Mouse (Mus musculus) retina, postnatal 7 days (tissue): Measurements from ENCODE around the gene Nckap5l.
"Not testable (repeated sequence)": the region's sequence is repeated elsewhere in the genome, so short reads cannot be mapped to it uniquely, and the experiment has no call there.

Experiments used
- DNase-seq: peaks from one replicate; pipeline ENCODE4 v3.0.0-alpha.2; 2012; ENCODE audit warnings: low read depth, low spot score

Gene Nckap5l

DNA sequence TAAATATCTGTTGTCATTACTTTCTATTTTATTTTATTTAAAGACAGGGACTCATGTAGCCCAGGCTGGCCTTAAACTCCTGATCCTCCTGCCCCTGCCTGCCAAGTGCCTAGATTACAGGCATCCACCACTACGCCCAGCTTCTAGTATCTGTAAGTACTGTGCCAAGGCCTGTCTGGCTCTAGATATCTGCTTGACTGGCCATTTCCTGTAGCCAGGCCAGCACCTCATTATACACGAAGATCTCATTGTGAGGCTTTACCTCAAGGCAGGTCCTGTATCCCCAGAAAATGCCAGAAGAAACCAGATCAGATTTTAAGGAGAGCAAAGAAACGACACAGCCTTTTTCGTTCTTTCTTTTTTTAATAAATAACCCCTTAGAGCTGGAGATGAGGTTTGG lies 12.2 kb upstream of the Nckap5l start:
- DNase-seq = no peak

DNA sequence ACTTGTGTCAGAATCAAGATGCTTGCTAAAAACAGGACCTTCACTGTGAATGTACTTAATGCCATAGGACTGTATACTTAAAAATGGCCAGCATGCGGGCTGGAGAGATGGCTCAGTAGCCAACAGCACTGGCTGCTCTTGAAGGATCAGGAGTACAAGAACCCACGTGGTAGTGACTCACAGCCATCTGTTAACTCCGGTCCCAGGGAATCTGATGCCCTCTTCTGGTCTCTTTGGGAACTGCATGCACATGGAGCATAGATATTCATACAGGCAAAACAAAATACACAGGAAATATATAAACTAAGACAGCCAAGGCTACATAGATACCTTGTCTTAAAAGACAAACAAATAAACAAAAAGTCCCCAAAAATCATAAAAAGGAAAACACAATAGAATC lies 11.5 kb upstream of the Nckap5l start:
- DNase-seq = peak; percentile 71

DNA sequence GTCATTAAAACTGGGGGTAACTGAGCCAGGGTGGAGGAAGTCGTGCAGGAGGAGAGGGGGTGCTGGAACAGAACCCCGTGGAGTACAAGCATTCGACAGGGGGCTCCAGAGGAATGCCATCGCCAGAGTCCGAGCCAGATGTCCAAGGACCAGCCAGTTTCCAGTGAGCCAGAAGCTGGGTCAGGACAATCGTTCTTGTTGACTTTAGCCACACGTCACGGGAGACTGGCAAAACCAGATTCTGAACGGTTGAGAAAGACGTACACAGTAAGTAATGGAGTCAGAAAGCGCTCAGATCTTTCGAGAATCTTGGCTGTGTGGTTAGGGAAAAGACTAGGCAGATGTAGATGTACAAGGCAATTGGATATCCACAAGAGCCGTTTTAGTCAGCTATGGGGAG lies 5.6 kb upstream of the Nckap5l start:
- no peak for DNase-seq

DNA sequence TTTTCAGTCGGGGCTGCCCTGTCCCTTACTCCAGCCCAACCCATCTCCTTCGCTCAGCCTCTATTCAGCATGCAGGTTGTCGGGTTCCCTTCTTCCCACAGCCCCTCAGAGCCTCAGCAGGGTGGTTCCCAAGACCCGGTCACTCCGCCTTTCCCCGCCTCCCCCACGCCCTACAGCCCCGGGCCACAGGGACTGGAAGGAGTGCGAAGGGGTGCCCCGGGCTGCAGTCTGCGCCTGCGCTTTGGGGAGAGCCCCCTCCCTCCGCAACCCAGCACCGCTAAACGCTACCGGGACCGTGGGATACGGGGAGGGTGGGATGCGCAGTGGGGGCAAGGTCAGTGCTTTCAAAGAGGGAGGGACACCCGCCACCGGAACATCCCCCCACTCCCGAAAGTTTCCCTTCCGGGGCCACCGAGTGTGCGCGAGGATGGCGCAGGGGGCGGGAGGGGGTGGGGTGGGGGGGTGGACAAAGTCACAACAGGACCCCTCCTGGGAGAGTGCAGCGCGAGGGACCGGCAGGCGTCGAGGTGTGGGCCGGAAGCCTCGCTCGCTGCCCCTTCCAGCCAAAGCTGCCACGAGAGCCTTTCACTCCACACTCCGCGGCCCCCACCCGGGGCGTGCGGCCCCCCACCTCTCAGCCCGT lies 464 bp downstream of the Nckap5l start:
- DNase-seq = no peak

DNA sequence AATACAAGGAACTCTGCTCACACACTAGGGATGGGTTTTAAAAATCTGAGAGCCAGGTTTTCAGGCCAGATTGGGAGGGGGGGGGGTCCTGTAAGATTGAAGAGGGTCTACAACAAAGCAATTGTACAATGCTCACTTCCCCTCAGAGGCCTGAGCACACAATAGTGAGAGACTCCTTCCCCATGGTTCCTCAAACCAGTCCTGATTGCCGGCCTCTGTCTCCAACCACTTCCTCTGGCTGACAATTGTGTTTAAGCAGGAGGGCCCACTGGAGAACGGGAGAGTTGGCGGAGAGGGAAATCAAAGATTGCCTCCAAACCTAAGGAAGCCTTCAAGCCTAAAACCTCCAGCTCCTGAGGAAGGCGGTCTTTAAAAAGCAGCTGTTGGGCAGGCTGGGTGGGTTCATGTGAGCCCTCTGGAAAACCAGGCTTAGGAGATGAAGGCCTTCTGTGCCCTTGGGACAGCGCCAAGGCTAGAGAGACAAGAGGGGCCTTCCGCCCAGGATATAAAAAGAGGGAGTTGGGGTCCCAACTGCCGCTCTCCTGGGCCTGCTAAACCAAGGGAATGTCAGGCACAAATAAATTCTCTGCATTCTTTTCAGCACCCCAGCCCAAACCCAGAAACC lies 1.1 kb downstream of the Nckap5l start:
- no peak for DNase-seq

DNA sequence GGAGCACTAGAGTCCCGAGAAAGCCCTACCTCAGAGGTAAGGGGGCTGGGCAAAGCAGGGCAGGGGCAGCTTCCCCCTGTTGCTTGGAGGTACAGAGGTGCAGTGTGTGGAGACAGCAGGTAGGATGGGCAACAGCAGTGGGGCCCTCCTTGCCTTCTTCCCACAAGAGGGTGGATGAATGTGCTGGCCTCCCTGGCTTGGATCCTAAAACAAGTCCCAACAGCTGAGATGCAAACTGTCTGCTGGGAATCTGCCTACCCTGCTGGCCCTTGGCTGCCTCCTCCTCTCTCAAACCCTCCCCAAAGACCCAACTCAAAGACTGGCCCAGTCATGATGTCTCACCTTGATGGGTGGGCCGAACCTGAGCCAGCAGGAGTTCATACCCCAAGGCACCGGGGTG lies 2.1 kb downstream of the Nckap5l start:
- no peak for DNase-seq

DNA sequence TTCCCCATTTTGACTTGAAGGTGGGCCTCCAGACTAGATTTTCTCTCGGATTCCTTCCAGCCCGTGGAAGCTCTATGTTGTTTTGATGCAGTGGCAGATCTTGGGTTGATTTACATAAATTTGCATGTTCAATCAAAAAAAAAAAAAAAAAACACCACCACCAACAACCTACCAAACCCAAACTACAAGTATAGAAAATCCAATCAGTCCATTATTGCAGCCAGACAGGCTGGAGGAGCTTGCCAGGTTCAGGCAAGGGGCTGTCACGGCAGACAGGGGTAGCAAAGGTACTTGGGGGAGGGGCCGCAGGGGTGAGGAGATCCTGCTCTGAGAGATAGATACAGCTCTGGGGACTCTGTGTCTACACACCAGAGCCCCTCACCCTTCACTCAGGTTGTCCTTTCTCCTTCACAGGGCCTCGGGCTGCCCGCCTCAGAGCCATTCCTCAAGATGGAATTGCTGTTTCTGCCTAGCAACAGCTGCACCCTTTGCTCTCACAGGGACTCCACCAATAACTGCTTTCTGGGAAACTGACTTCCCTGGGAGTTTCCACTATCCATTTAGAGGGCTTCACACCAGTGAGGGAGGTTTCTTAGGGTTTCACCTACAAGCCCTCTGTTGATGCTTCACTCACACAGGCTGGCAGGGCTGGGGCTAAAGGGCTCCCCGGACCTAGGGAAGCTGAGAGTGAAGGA lies 2.8 kb downstream of the Nckap5l start:
- no peak for DNase-seq

DNA sequence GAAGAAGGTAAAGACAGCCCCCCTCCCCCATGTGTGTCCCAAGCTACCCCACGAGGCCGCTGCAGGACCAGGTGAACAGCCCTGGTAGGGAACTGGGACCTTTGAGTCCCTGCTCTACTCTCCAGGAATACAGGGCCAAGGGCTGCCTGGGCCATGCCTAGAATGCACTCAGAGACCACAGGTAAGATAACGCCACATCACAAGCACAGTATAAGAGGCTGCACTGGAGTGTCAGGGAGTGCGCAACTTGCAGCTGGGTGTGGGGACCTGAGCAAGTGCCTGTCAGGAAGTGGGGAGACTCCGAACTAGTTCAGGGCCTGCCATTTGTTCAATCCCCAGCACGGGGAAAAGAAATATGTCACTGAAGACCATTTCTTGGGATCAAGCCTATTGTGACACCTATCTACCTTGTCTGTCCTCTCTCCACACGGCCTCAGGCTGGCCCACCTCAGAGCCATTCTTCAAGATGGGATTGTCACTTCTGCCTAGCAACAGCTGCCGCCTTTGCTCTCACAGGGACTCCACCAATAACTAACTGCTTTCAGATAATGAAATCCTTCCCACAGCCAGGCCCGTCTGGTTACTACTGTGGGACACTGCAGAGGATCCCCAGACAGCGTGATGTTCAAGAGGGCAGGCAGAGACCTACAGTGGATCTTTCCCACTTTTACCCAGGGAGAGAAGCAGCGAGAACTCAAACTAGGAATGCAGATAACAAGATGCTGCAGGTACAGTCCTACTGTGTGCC lies 4.2 kb downstream of the Nckap5l start:
- DNase-seq = no peak

DNA sequence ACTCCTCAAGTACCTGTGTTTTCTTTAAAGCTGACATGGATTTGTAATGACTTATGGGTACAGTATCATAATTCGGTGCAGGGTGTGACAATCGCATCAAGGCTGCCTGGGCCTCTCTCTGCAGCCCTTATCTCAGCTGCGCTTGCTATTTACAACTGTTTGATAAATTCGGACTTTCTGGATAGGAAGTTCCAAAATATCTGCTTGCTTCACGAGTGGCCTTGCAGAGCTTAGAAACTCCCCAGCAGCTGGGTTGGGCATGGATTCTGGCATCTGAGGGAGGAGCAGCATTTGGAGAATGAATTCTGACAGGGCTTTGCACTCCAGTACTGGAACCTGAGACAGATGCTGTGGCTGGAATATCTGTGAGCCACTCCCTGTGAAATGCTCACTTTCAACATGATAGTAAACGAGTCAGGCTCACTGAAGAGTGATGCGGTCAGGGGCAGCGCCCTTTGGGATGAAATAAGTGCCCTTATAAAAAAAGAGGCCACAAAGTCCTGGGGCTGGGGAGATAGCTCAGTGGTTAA lies 7.7 kb downstream of the Nckap5l start:
- no peak for DNase-seq

DNA sequence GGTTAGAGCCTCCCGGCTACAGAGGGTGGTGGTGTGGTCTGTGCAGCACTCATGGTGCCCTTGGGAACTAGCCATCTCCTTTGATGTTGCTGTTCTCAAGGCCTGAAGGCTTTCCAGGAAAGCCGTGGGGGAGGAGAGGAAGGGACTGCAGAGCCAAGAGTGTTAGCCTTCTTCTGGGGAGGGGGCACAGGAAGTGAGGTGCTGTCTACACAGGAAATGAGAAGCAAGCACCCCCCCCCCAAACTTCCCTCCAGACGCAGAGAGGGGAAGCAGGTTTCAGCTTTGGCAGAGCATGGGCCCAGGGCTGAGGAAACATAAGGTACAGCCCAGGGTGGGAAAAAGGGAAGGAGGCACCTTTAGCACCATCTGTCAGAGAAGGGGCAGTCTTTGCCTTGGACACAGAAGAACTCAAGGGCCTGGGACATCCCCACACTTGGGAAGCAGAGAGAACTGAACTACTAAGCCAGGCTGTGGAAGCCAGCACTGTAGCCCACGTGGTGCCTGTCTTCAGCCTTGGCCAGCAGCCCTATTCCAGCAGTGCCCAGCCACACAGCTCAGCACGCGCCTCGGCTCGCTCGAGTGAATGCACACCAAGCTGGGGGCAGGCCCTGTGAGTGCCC lies 8.3 kb downstream of the Nckap5l start:
- no peak for DNase-seq

DNA sequence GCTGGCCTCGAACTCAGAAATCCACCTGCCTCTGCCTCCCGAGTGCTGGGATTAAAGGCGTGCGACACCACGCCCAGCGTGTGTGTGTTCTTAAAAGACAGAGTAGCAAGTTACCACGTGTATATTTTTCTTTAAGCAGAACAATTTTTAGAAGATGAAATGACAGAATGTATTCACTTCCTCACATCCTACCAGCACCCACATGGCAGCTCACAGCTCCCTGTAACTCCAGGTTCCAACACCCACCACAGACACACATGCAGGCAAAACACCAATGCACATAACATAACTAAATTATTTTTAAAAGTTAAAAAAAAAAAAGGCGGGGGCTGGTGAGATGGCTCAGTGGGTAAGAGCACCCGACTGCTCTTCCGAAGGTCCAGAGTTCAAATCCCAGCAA lies 11.4 kb downstream of the Nckap5l start:
- not testable (repeated sequence) for DNase-seq

DNA sequence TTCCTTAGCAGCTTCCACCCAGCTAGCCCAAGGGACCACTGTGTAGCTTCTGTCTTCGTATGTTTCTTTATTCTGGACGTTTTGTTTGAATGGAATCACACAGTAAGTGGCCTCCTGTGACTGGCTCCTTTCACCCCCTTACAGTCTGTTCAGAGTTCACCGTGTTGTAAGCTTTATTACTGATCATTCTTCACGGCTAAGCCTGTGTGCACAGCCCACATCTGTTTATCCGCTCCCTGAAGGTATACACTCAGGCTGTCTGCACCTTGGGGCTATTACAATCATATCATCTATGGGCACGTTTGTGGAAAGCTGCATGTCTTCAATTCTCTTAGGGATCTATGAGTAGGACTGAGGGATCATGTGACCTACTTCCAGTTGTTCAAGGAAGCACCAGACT lies 12.0 kb downstream of the Nckap5l start:
- DNase-seq = no peak

DNA sequence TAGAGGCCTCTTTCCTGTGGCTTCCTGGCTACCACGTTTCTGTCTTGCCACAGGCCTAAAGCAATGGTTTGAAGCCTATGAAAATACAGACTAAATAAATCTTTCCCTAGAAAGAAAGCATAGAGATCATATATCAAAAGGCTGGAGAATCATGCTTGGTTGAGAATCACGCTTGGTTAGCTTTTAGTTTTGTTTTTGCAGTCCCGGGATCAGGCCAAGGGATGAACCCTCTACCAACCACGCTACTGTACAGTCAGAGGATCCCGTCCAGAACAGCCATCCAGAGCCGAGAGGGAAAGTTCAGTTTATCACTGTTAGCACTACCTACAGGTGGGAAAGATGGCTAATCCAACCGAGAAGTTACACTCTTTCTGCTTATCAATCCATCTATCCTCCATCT lies 15.2 kb downstream of the Nckap5l start:
- DNase-seq = no peak

DNA sequence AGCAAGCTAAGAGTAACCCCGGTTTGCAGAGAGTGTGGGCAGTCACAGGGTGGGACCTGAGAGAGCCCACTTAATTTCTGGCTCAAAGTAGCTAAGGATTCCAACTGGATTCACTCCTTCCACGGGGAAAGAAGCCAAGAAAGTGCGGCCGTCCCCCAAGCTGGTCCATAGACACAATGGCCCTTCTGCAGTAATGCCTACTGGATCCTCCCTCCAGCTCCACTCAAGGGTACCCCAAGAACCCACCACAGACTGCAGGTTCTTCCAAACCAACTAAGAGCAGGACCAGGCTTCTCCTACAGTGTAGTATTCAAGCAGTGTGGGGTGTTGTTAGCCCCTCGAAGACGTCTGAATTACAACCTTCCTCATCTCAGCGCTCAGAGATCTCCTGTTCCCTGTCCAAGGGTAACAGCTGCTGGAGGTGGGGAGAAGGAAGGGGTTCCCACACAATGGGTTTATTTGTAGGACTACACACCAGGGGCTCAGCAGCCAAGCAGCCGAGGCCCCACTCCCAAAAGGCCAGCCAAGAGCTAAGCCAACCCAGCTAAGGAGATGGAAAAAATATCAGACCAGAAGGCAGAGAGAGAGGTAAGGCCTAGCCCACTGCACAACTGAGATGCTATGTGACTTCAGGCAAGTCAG lies 16.6 kb downstream of the Nckap5l start:
- no peak for DNase-seq

DNA sequence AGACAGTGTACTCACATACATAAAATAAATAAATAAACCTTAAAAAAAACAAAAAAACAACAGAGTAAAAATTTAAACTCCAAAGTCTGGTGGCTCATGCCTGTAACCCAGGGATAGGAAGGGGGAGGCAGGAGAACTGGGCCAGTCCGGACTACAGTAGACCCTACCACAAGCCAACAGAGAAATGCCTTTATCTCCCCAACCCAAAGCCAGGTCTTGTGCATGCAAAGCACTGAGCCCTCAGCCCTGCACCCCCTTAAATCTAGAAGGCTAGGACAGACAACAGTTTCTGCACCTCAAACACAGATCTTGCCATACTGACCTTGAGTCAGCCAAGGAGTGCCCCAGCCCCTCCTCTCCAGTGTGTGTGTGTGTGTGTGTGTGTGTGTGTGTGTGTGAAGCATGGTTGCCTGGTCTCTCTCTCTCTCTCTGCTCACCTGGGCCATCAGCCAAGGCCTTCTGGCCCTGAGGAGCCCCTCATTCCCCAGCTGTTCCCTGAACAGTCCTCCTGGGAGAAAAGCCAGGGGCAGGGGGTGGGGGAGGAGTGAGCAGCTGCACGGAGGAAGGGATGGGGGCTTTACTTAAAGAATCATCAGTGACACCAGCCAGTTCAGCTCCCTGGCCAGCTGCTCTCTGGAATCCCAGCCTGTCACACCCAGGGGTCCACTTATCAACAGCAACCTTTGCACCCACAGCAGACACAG lies 17.3 kb downstream of the Nckap5l start:
- no peak for DNase-seq

DNA sequence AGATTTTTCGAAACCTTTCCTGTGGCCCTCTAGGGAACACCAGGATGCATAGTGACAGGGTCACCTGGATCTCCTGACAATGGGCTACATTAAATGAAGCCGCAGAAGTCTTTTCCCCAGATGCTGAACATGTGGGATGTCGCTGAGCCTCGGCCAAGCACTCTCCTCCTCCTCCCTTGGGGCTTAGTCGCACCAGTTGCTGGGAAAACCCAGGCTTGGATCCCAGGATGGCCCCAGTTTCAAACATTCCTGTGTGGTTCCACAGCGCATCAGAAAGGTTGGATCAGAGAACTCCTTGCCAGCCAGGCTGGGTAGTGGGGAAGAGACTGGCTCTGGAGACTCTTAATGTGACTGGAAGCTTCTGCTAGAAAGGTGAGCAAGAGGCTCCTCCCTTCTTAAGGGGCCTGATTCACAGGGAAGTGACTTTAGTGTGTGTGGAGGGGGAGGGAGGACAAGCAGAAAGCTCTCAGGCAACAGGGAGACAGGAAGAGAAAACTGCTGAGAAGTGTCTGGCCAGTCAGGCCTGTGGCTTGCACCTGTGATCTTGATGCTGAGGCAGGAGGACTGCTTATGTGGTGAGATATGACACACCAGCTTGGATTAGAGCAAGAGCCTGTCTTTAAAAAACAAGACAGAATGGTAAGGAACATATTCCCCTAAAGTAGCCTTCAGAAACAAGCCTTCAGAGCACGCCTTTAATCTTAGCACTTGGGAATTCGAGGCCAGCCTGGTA lies 18.4 kb downstream of the Nckap5l start:
- DNase-seq = no peak

DNA sequence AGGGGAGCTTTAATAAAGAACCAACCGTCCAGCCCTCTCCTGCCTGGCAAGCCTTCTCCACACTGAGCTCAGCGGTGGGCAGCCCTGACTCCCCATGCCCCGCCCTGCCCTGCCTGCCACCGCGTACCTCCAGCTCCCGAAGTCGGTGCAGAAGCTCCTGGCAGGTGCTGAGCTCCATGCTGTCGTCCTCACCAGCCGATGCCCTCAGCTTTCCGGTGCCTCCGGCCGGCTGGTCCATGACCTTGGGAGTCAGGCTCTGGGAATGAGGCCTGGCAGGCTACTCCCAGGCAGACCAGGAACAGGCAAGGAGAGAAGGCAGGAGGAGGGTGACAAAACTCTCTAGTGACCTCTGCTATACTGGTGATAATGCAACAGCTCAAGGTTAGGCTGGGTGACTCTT lies 23.6 kb downstream of the Nckap5l start:
- no peak for DNase-seq

DNA sequence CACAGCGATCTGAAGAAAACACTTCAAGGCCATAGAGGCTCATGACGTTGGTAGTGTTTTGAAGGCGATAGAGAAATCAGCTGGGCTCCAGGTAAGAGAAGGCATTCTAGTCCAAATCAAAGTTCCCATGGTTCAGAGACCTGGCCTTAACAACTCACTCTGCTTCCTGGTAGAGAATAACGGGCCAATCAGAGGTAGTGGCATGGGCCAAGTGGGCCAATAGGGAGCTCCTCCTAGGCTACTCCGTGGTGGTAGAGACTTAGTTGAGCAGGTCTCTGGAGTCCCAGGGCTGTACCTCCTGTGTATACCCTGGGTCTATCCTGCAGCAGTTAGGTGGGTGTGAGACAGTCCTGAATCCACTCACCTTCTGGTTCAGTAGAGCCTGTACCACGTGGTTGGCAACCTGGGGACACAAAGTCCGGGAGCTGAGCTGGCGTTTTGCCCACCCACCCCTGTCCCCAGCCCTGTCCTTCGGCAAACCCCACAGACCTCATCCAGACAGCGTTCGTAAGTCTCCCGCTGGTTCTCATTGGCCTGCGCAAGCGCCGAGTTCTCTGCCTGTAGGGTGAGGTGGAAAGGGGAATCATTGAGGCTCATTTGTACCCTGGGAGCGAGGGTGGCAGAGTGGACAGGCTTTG lies 24.3 kb downstream of the Nckap5l start:
- DNase-seq = no peak

DNA sequence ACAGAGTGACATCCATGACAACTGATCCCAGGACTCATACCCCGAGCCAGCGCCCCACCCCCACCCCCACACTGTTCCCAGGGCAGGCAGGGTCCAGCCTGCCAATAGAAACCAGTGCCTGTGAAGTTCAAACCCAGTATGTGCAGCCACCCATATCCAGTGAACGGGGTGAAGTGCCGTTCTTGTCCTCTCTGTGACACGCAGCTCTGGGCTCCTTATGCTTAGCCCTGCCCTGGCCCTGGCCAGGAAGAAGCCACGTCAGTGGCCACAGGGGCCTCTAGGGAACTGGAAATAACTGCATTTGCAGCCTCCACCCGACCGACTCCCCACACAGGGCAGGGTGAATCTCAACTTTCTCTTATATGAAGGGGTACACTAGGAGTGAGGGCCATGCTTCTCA lies 25.6 kb downstream of the Nckap5l start:
- DNase-seq = no peak

DNA sequence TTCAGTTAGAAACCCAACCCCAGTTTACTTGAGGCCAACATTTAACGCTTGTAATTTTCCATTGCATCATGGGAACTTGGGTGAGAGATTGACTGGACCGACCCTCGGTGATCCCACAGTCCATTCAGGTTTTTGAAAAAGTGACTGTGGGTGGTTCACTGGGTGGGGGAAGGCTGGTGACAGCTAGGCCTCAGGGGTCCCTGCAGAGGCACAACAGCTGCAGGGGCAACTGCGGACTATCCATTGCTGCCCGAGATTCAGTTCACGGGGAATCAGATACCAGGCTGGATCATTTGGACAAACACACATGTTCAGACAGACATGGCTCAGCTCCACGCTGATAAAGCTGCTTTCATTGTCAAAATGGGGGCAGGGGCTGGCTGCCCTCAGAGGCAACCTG lies 26.0 kb downstream of the Nckap5l start:
- no peak for DNase-seq
